Mouse (Mus musculus) c-Kit-positive CD71-positive TER-119-positive erythroid progenitor cells, embryonic 14.5 days (primary cell): ENCODE measurements around the gene Nudt1.

ENCODE experiments used
- DNase-seq: peaks from one replicate; pipeline ENCODE4 v3.0.0-alpha.2; 2013; ENCODE audit warnings: low spot score

Nudt1 gene

DNA sequence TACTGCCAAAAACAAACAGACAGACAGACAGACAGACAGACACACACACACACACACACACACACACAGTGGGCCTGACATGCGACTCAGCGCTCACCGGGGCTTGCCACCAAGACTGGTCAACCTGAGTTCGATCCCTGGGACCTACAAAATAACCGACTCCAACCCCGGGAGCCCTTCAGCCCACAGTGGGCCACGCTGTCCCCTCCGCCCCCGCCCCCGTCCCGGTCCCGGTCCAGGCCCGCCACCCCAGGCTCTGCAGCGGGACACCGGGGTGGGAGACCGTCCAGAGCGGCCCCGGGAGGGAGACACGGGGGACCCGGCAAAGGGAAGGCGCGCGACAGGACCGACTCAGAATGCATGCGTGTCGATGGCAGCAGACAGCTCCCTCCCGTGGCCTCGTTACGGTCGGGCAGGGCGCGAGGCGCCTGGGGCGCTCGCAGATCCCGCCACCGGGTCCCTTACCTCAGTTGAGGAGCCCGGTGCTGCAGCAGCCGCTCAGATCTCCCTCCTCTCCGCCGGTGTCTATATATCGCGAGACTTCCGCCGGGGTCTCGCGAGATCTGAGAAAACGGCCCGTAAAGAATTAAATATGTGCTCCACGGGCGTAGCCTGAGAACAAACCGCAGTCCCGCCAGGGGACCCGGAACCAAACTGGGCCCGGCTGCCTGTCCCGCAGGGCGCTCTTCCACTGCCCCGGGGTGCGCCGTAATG lies at the start of gene Nudt1, which contains the start of gene Mad1l1:
Nudt1 (plus strand) TSS at position 615 of the 714 bp plus-strand sequence.
Mad1l1 (minus strand) TSS at position 511 of the 714 bp plus-strand sequence.
- DNase-seq = peak; percentile 98

DNA sequence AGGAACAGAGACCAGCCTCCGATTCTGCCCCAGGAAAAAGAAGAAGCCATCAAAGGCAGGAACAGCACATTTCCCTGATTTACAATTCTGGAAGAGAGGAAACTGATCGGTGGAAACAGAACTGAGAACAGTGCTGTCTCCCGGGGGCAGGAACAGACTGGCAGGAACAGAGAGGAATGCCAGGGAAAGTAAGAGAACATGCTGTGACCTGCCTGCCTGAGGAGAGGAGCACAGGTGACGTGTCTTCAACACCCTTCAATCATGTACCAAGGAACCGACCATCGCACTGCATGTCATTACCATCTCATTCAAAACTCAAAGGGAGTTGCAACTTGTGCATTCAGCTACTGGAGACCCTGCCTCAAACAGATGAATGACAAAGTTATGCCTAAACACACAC lies 44.7 kb upstream of the Nudt1 start:
- DNase-seq = no peak

DNA sequence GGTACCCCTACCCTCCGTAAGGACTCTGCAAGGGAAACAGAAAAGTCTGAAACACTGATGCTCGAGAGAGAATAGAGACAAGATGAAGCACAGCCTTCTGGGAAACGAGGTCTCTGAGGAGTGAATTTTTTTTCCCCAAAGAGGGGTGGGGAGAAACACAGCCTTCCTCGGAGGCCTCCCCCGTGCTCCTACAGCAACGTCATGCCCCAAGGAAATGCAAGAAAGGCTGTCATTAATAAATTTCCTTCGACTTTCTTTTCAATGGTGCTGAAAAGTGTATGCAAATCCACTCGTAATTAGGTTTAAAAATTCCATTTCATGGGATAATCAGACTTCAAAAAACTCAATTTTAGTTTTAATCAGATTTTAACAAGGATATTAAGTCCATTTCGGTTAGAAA lies 41.3 kb upstream of the Nudt1 start:
- DNase-seq = no peak

DNA sequence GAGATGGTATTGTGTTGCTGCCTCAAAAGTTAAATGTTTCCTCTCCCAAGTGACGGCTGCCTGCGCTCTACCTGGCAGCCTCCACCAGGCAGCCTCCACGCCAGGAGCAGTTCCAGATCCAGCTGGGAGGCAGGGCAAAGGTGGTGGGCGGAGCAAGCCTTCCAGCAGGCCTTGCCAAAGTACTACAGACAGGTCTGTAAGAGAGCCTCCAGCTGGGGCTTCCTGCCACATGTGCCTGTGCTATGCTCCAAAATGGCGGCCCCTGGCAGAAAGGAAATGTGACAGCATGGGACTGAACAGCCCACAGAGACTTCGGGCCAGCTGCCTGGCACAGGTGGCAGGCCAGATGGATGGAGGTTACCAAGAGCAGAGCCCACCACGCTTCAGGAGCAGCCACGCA lies 39.1 kb upstream of the Nudt1 start:
- DNase-seq = no peak

DNA sequence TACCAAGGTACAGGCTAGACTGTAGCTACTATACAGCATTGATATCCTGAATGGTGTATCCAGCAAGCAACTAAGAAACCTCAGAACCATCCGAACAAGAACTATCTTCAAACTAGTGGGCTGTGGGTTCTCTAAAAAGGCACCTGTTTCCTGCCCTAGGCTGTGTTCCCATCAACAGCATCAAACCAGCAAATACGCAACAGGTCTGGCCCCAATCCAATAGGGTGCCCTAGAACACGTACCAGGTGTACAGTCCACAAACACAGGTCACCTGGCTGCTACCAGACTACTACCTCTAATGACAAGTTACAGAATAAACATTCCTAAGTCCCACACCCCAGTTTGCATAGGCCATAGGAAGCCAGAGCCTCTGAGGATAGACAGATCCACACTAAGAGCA lies 38.6 kb upstream of the Nudt1 start:
- no peak for DNase-seq

DNA sequence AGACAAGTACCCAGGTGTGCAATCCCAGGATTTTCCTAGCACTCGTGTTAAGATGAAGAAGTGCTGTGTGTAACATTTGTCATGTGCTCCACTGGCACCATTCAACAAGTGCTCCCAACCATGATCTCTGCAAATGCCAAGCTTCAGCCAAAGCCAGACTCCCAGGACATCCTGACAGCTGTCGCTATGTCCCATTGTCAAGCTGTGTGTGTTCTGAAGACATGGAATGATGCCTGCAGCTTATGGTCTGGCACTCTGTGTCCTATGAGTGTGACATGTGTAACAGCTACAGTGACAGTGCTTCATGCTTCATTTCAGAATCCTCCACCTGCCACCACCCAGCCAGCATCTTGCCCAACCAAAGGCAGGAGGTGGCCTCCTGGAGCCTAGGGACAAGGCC lies 37.4 kb upstream of the Nudt1 start:
- no peak for DNase-seq

DNA sequence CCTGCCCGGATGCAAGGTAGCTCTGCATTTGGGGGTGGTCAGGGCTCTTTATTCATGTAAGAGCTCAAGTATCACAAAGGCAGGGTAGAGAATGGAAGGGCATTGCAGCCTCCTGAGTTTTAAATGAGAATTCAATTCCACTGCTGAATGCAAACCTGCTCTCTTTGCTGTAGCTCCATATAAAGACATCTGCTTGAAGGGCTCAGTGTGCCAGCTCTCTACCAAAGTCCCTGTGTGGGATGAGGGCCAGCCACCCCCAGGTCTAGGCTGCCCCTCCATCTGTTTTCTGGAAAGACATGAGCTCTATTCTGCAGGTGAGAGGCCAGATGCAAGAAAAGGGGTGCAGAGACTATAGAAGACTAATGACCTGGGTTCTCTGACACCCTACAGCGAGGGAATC lies 36.7 kb upstream of the Nudt1 start:
- no peak for DNase-seq

DNA sequence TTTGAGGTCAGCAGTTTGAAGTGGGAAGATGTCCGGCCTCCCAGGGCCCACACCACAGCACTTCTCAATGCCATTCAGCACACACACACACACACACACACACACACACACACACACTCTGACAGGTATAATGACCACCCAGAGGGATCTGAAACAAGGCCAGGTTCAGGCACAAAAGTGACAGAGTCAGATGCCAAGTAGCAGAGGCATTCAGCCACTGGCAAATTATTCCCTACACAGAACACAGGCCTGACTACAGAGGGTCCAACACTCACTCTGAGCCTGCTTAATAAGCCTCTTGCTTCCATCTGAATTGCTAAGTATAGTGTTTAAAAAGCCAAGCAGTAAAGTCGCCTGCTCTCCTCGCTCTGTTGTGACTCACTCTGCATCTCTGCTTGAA lies 33.2 kb upstream of the Nudt1 start:
- no peak for DNase-seq

DNA sequence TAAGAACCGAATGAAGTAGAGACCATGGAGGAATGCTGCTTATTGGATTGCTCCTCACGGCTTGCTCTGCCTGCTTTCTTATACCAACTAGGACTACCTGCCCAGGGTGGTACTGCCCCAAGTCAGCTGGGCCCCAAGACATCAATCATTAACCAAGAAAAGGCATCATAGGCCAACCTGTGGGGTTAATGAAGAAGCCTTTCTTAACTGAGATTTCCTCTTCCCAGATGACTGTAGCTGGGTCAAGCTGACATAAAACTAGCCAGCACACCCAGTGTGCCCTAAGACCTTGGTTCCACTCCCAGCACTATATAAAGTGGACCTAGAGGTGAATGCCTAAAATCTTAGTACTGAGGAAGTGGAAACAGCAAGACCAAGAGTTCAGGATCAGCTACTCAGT lies 32.3 kb upstream of the Nudt1 start:
- DNase-seq = no peak

DNA sequence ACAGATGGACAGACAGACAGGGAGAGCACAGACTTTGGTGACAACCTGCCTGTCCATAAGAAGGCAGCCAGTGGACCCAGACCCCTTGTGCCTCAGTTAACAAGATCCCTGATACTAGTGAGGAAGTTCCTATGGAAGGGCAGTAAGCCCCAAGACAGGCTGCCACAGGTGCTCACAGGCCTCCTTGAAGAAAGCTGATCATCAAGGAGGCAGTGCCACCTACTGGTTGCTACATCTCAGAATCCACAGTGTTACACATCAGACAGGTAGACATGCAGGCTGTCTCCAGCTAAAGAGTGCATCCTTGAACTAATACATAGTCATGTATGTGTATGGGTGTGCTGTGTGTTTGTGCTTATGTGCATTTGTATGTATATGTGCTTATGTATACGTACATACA lies 29.3 kb upstream of the Nudt1 start:
- peak; percentile 44 for DNase-seq

DNA sequence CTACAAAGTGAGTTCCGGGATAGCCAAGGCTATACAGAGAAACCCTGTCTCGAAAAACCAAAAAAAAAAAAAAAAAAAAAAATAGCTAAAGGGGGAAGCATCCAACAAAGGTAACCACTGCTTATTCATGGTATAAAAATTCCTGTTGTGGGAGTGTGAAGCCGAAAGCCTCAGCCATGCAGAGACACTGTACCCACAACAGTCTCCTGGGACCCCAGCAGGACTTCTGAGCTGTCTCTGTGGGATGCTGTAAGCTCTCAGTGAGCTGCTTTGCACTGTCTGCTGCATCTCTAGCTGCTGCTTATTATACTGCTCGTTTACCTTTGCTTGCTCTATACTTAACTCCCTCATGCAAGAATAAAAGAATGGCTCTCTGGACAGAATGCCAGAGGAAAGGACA lies 23.2 kb upstream of the Nudt1 start:
- DNase-seq = no peak

DNA sequence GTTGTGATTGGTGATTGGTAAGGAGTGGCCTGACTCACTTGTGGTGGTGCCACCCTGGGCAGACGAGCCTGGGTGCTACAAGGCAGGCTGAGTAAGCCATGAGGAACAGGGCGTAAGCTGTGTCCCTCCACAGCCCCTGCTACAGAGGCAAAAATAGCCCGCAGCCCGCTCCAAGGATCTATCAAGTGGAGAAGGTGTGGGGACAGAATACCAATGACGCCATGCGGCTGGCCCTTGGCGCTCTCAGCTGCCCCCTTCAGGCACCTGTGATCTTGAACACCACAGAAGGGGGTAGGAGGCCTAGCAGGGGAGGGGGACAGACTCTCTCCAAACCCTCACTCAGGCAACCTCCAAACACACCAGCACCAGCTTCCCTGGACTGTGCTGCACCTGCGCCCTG lies 15.4 kb upstream of the Nudt1 start:
- no peak for DNase-seq

DNA sequence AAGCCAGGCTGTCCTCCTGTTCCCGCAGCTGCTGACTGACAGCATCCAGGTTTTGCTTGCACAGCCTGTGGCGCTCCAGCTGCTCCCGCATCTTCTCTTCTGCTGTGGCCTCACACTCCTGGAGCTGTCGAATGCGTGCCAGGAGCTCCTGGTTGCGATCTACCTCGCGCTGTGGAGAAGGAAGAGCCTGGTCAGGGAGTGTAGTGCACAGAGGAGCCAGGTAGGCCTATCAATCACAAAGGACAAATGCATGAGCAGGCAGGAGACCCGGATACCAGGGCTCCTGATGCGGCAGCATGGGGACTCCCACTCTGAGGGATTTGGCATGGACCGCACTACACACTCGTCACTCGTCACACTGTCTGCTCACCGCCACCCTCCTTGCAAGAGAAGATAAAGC lies 13.9 kb upstream of the Nudt1 start:
- no peak for DNase-seq

DNA sequence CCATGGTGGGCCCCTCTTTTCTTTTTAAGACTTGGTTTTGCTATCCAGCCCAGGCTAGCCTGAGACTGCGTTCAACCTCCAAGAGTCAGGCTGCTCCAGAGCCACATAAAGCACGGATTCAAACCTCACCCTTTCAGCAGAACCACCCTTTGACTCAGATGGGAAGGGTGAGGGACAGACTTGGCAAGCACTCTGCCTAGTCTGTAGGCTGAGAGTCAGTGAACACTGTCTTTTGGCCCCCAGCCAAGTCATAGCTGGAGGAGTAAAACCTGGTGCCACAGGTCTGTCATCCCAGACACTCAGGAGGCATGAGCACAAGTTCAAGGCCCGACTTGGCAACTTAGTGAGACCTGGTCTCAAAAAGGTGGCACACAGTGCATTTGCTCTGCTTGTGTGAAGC lies 4.7 kb upstream of the Nudt1 start:
- DNase-seq = no peak

DNA sequence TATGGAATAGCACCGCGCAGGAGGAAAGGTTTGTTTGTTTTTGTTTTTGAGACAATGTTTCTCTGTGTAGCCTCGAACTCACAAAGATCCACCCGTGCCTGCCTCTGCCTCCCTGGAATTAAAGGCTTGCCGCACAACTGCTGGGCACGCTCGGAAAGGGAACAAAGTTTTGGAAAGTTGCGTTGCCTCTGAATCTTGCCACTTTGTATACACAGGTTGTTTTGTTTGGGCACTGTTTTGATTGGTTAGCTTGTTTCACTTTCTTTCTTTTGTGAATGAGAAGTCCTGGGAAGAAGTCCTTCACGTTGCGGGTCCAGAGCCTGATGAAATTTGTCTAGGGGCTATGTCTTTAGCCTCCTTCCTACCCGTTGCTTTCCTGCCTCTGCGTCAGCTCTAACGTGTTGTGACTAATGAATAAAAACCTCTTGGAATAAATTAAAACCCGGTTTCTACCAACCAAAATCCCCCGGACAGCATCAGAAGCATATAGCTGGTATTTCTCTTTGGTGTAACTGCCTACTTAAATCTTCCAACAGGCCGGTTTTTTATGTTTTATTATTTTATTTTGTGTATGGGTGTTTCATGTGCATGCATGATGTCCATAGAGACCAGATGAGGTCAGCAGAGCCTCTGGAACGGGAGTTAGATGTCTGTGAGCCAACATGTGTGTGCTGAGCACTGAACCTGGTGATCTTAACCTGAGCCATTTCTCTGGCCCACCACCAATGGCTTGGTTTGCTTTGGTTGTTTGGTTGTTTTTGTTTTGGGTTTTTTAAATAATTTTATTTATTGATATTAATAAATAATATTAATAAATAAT lies 510 bp downstream of the Nudt1 start:
- peak; percentile 56 for DNase-seq

DNA sequence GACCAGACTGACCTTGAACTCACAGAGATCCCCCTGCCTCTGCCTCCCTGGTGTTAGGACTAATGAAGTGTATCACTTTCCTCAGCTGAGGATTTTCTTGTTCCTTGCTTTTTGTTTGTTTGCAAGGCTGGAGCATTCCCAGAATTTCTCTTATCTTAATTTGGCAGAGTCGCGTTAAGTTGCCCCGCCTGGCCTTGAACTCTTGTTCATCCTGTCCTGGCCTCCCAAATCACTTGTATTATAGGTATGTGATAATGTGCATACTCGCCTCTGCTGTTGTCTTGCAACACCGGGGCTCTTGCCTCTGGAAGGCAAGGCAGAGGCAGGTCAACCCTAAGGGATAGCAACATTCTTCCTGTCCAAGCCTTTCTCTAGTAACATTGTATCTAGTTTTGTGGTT lies 2.6 kb downstream of the Nudt1 start:
- DNase-seq = peak; percentile 55

DNA sequence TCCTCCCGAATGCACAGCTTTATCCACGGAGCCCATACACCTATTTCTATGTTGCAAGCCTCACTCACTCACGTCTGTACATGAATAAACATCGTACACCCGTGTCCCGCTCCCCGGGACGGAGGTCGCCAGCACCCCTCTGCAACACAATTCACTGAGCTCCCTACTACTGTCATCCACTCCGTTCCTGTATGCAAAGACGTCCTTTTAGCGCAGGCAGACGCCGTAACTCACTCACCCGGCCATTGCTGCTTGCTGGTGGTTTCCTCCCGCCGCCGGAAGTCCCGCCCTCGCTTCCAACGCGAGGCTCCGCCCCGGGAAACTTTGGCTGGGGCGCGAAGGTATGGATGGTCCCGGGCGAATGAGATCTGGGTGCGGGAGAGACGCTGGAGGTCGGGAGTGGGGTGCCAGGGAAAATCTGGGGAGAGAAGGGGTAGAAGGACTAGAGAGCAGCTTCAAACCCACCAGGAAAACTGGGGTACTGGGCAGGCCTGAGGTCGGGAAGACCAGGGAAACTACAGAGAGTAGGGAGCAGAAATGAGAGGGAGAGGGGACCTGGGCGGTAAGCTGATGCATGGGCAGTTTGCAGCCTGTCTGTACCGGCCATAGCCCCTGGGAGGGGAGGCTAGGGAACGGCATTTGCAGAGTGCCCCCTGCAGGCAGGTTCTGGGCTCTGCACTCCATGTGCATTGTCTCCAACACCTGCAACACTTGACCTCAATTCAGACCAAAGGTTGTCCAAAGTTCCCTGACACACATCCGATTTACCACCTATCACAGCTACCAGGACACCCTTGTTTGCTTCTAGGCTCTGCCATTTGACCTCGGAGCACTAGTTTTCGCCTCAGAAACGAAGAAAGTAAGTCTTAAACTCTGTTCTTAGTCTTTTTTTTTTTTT lies 10.4 kb downstream of the Nudt1 start, which contains the start of gene Mrm2:
Mrm2 (minus strand) TSS at position 284 of the 898 bp plus-strand sequence.
- peak; percentile 81 for DNase-seq

DNA sequence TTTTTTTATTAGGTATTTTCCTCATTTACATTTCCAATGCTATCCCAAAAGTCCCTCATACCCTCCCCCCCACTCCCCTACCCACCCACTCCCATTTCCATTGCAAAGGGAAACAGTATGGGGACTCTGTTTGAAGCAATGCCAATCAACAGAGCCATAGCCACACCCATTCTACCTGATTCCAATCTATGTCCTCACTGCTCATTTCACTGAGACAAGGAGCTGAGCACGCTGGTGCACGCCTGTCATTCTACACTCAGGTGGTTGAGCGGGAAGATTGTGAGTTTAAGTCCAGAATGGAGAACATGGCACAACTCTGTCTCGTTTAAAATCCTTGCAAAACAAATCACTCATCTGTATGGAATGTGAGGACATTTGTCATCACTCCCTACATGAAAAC lies 11.1 kb downstream of the Nudt1 start:
- DNase-seq = no peak

DNA sequence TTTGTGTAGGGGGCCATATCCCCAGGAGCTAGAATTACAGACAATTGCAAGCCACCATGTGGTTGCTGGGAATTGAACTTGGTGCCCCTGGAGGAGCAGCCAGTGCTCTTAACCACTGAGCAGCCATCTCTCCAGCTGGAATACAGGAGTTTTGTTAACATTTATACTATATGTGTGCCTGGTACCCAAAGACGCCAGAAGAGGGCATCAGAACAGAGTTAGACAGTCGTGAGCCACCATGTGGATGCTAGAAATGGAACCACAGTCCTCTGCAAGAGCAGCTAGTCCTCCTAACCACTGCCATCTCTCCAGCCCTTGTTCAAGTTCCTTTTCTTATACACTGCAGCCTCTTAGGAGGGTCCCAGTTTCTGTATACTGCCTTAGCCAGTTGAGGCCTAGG lies 12.2 kb downstream of the Nudt1 start:
- DNase-seq = no peak

DNA sequence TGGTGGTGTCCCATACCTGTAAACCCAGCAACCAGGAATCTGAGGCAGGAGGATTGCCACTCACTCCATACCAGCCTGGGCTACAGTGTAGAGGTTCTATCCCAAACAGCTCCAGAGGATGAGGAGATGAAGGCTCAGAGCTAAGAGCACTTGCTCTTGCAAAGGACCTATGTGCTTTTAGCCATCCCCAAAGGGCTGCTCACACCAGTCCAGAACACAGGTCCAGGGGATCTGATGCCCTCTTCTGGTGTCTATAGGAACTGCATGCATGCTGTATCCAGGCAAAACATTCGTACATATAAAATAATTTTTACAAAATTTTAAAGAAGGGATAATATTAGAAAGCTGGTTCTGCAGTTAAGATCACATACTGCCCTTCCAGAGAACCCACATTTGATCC lies 15.2 kb downstream of the Nudt1 start:
- no peak for DNase-seq

DNA sequence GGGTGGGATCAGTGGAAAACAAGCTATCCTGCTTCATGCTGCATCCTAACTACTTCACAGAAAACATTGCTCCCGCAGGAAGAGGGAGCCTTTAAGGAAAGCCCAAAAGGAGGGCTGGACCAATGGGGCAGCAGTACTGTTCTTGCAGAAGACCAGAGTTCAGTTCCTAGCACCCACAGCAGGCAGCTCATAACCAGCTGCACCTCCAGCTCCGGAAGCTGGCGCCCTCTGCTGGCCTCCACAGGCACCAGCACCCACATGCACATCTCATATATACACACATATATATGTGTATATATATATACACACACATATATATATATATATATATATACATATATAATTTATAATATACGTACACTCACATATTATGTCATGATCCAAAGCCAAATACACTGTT lies 17.3 kb downstream of the Nudt1 start:
- no peak for DNase-seq

DNA sequence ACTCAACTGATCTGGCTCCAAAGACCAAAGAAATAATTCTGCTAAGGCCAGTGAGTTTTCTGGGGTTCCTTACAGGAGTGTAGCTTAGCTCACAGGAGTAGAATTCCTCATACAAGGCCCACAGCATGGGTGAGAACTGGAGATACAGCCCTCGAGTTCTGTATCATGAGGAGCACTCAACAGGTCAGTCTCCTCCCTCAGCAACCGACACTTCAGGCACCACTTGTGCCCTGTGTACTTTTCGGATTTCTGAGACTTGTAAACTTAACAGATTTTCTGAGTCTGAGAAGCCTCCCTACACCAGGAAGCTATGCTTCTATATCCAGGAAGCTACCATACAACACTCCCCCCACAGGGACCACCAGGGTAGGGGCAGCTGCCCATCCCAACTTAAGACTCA lies 18.4 kb downstream of the Nudt1 start:
- DNase-seq = no peak

DNA sequence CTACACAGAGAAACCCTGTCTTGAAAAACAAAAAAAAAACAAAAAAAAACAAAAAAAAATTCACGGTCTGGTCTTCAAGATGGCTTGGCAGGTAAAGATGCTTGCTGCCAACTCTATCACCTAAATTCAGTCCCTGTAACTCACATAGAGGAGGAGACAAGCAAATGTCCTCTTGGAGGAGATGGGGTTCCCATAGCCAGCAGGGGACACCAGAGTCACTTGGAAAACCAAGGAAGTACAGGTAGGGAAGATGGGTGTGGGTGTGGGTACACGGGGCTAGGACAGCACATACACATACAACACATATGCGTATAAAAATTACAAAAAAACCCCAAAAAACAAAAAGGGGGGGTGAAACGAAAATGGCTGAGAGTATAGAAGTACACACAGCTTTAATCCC lies 21.4 kb downstream of the Nudt1 start:
- DNase-seq = no peak
